Mouse (Mus musculus): ENCODE data around the gene Zfp759. TPM values are rescaled to one million over a fixed set of nuclear protein-coding genes. Genes with fewer than 3 reads are reported as not detected.
"Not testable (repeated sequence)": the region's sequence is repeated elsewhere in the genome, so short reads cannot be mapped to it uniquely, and the experiment has no call there.

The Zfp759 gene
- 2.7 and 3.8 TPM in 2 replicates for polyA plus RNA-seq (2014; fragmentation: Nextera tagmentation; extraction: Ambion mirVana)

- not testable (repeated sequence) for DNase-seq (ENCODE audit: low spot score)
These were observed at the start of gene Zfp759 for GRCm38 (mm10) chr13:67121360-67121759. Gene Zfp759, plus strand, starts transcription at chr13:67121660.

GRCm38 (mm10) chr13:67072786-67073185, 48.7 kb upstream of the Zfp759 start:
- peaks cover 27% of the 10 kb centered on the region for H3K36me3 ChIP-seq (replicated peaks; ENCODE audit: control insufficient read depth, insufficient read depth, low read depth, low read length)
- H3K9me3 ChIP-seq (replicated peaks; ENCODE audit: control insufficient read depth, low read length) = no peaks in the 10 kb centered on the region; the same call in 1 of the 2 replicates
- 91% methylated on average over 2 of the region's 2 CpGs for WGBS

More at GRCm38 (mm10) chr13:67121360-67121759, at the start of gene Zfp759:
- not testable (repeated sequence) for H3K36me3 ChIP-seq (replicated peaks; ENCODE audit: control insufficient read depth, insufficient read depth, low read depth, low read length); H3K27ac ChIP-seq (replicated peaks; ENCODE audit: low read depth, low read length); H3K9me3 ChIP-seq (replicated peaks; ENCODE audit: control insufficient read depth, low read length); H3K4me1 ChIP-seq (ENCODE audit: control insufficient read depth, insufficient read depth, low read length); ATAC-seq (replicated peaks; ENCODE audit: insufficient number of reproducible peaks, low FRiP score, low TSS enrichment, low read depth); H3K4me2 ChIP-seq (ENCODE audit: low read depth, low read length); H3K4me3 ChIP-seq (ENCODE audit: low read depth, low read length); H3K27me3 ChIP-seq (ENCODE audit: control insufficient read depth, insufficient read depth, low read length); H3K9ac ChIP-seq (replicated peaks; ENCODE audit: low read length)

GRCm38 (mm10) chr13:67077244-67077643, 44.2 kb upstream of the Zfp759 start:
- 96% methylated on average over 2 of the region's 2 CpGs for WGBS
- ATAC-seq (replicated peaks; ENCODE audit: insufficient number of reproducible peaks, low FRiP score, low TSS enrichment, low read depth) (no peak), DNase-seq (ENCODE audit: low spot score) (no peak)
- Histone ChIP-seq H3K36me3 (replicated peaks; ENCODE audit: control insufficient read depth, insufficient read depth, low read depth, low read length) (peaks cover 10% of the 10 kb centered on the region), H3K4me3 (ENCODE audit: low read depth, low read length) (no peak overlapping the region), H3K27ac (replicated peaks; ENCODE audit: low read depth, low read length) (no peak overlapping the region), H3K27me3 (ENCODE audit: control insufficient read depth, insufficient read depth, low read length) (no peaks in the 10 kb centered on the region), H3K4me1 (ENCODE audit: control insufficient read depth, insufficient read depth, low read length) (no peaks in the 10 kb centered on the region), H3K9ac (replicated peaks; ENCODE audit: low read length) (no peak overlapping the region), H3K9me3 (replicated peaks; ENCODE audit: control insufficient read depth, low read length) (no peaks in the 10 kb centered on the region), H3K4me2 (ENCODE audit: low read depth, low read length) (no peak overlapping the region)

More at GRCm38 (mm10) chr13:67072786-67073185, 48.7 kb upstream of the Zfp759 start:
- DNase-seq (ENCODE audit: low spot score) = no peak
- Histone ChIP-seq H3K27ac (replicated peaks; ENCODE audit: low read depth, low read length) (no peak overlapping the region), H3K4me3 (ENCODE audit: low read depth, low read length) (no peak overlapping the region), H3K4me2 (ENCODE audit: low read depth, low read length) (no peak overlapping the region), H3K9ac (replicated peaks; ENCODE audit: low read length) (no peak overlapping the region), H3K4me1 (ENCODE audit: control insufficient read depth, insufficient read depth, low read length) (no peaks in the 10 kb centered on the region), H3K27me3 (ENCODE audit: control insufficient read depth, insufficient read depth, low read length) (no peaks in the 10 kb centered on the region)
- ATAC-seq (replicated peaks; ENCODE audit: insufficient number of reproducible peaks, low FRiP score, low TSS enrichment, low read depth) = no peak

- DNase-seq (ENCODE audit: low spot score) = peak; percentile 88
- H3K4me3 ChIP-seq (ENCODE audit: low read depth, low read length) = peak overlapping the region; percentile 62
- ATAC-seq (replicated peaks; ENCODE audit: insufficient number of reproducible peaks, low FRiP score, low TSS enrichment, low read depth) = peak; percentile 99
- peak overlapping the region; percentile 60 for H3K4me2 ChIP-seq (ENCODE audit: low read depth, low read length)
- WGBS = 0% methylated on average over 24 of the region's 24 CpGs
- H3K9ac ChIP-seq (replicated peaks; ENCODE audit: low read length) = peak overlapping the region; percentile 74
- H3K4me1 ChIP-seq (ENCODE audit: control insufficient read depth, insufficient read depth, low read length) = no peaks in the 10 kb centered on the region
- no peaks in the 10 kb centered on the region for H3K9me3 ChIP-seq (replicated peaks; ENCODE audit: control insufficient read depth, low read length)
- H3K27me3 ChIP-seq (ENCODE audit: control insufficient read depth, insufficient read depth, low read length) = no peaks in the 10 kb centered on the region
- no peaks in the 10 kb centered on the region for H3K36me3 ChIP-seq (replicated peaks; ENCODE audit: control insufficient read depth, insufficient read depth, low read depth, low read length)
- H3K27ac ChIP-seq (replicated peaks; ENCODE audit: low read depth, low read length) = peak overlapping the region; percentile 81
These were observed 40.2 kb upstream of the Zfp759 start for GRCm38 (mm10) chr13:67081142-67081713.

GRCm38 (mm10) chr13:67081946-67082345, 39.5 kb upstream of the Zfp759 start:
- Histone ChIP-seq H3K4me1 (ENCODE audit: control insufficient read depth, insufficient read depth, low read length) (no peaks in the 10 kb centered on the region), H3K27ac (replicated peaks; ENCODE audit: low read depth, low read length) (no peak overlapping the region), H3K9ac (replicated peaks; ENCODE audit: low read length) (peak overlapping the region; percentile 74), H3K36me3 (replicated peaks; ENCODE audit: control insufficient read depth, insufficient read depth, low read depth, low read length) (no peaks in the 10 kb centered on the region), H3K9me3 (replicated peaks; ENCODE audit: control insufficient read depth, low read length) (no peaks in the 10 kb centered on the region), H3K4me2 (ENCODE audit: low read depth, low read length) (no peak overlapping the region), H3K27me3 (ENCODE audit: control insufficient read depth, insufficient read depth, low read length) (no peaks in the 10 kb centered on the region), H3K4me3 (ENCODE audit: low read depth, low read length) (peak overlapping the region; percentile 62; the same call in 1 of the 2 replicates)
- ATAC-seq (replicated peaks; ENCODE audit: insufficient number of reproducible peaks, low FRiP score, low TSS enrichment, low read depth) (no peak), DNase-seq (ENCODE audit: low spot score) (no peak)
- WGBS = 74% methylated on average over 1 of the region's 1 CpGs

- Histone ChIP-seq H3K36me3 (replicated peaks; ENCODE audit: control insufficient read depth, insufficient read depth, low read depth, low read length) (no peaks in the 10 kb centered on the region), H3K27ac (replicated peaks; ENCODE audit: low read depth, low read length) (no peak overlapping the region), H3K9ac (replicated peaks; ENCODE audit: low read length) (no peak overlapping the region), H3K9me3 (replicated peaks; ENCODE audit: control insufficient read depth, low read length) (no peaks in the 10 kb centered on the region), H3K4me3 (ENCODE audit: low read depth, low read length) (no peak overlapping the region), H3K27me3 (ENCODE audit: control insufficient read depth, insufficient read depth, low read length) (no peaks in the 10 kb centered on the region), H3K4me1 (ENCODE audit: control insufficient read depth, insufficient read depth, low read length) (no peaks in the 10 kb centered on the region), H3K4me2 (ENCODE audit: low read depth, low read length) (no peak overlapping the region)
- WGBS = 74% methylated on average over 1 of the region's 1 CpGs
- no peak for DNase-seq (ENCODE audit: low spot score)
- no peak for ATAC-seq (replicated peaks; ENCODE audit: insufficient number of reproducible peaks, low FRiP score, low TSS enrichment, low read depth)
These were observed 31.3 kb upstream of the Zfp759 start for GRCm38 (mm10) chr13:67090154-67090553.

GRCm38 (mm10) chr13:67097876-67098275, 23.6 kb upstream of the Zfp759 start, which contains the start of gene Zfp708:
Gene Zfp708, minus strand, starts transcription at chr13:67097976.
- Histone ChIP-seq H3K9ac (replicated peaks; ENCODE audit: low read length) (no peak within 1 kb of the TSS), H3K4me2 (ENCODE audit: low read depth, low read length) (no peak within 1 kb of the TSS), H3K4me3 (ENCODE audit: low read depth, low read length) (no peak within 1 kb of the TSS), H3K36me3 (replicated peaks; ENCODE audit: control insufficient read depth, insufficient read depth, low read depth, low read length) (no peaks in the 10 kb centered on the region), H3K27me3 (ENCODE audit: control insufficient read depth, insufficient read depth, low read length) (no peaks in the 10 kb centered on the region), H3K9me3 (replicated peaks; ENCODE audit: control insufficient read depth, low read length) (no peaks in the 10 kb centered on the region), H3K27ac (replicated peaks; ENCODE audit: low read depth, low read length) (no peak within 1 kb of the TSS), H3K4me1 (ENCODE audit: control insufficient read depth, insufficient read depth, low read length) (no peaks in the 10 kb centered on the region)
- 90% methylated on average over 10 of the region's 10 CpGs for WGBS
- DNase-seq (ENCODE audit: low spot score) (no peak), ATAC-seq (replicated peaks; ENCODE audit: insufficient number of reproducible peaks, low FRiP score, low TSS enrichment, low read depth) (no peak)

GRCm38 (mm10) chr13:67107681-67108080, 13.8 kb upstream of the Zfp759 start:
- Histone ChIP-seq H3K9me3 (replicated peaks; ENCODE audit: control insufficient read depth, low read length) (no peaks in the 10 kb centered on the region), H3K4me3 (ENCODE audit: low read depth, low read length) (peak overlapping the region; percentile 59), H3K4me2 (ENCODE audit: low read depth, low read length) (peak overlapping the region; percentile 67), H3K9ac (replicated peaks; ENCODE audit: low read length) (peak overlapping the region; percentile 79), H3K4me1 (ENCODE audit: control insufficient read depth, insufficient read depth, low read length) (no peaks in the 10 kb centered on the region), H3K36me3 (replicated peaks; ENCODE audit: control insufficient read depth, insufficient read depth, low read depth, low read length) (peaks cover 3% of the 10 kb centered on the region; the same call in 1 of the 2 replicates), H3K27ac (replicated peaks; ENCODE audit: low read depth, low read length) (no peak overlapping the region), H3K27me3 (ENCODE audit: control insufficient read depth, insufficient read depth, low read length) (no peaks in the 10 kb centered on the region)
- DNase-seq (ENCODE audit: low spot score) = peak; percentile 0
- 63% methylated on average over 9 of the region's 9 CpGs for WGBS
- ATAC-seq (replicated peaks; ENCODE audit: insufficient number of reproducible peaks, low FRiP score, low TSS enrichment, low read depth) = no peak
